Mouse (Mus musculus): ENCODE data around the gene Atp10a. TPM values are rescaled to one million over a fixed set of nuclear protein-coding genes. Genes with fewer than 3 reads are reported as not detected.

The Atp10a gene
- polyA plus RNA-seq, 1 experiment = 7.7 TPM

- H3K27ac ChIP-seq (ENCODE audit: insufficient read depth, low read length) = no peak overlapping the region
- no peak overlapping the region for H3K4me3 ChIP-seq (ENCODE audit: insufficient read depth, low read length)
- no peaks in the 10 kb centered on the region for H3K4me1 ChIP-seq (ENCODE audit: control insufficient read depth, insufficient read depth, low read length)
- TF ChIP-seq CTCF (IDR thresholded peaks at IDR 0.05; ENCODE audit: extremely low read depth, insufficient read depth, low read length) (no peak), POLR2A (IDR thresholded peaks at IDR 0.05; ENCODE audit: extremely low read depth, insufficient read depth, low read length) (no peak)
These were observed 102.4 kb downstream of the Atp10a start for GRCm38 (mm10) chr7:58758396-58758795.

GRCm38 (mm10) chr7:58759265-58759664 lies 103.3 kb downstream of the Atp10a start:
- no peak for TF ChIP-seq POLR2A (IDR thresholded peaks at IDR 0.05; ENCODE audit: extremely low read depth, insufficient read depth, low read length)
- no peak for TF ChIP-seq CTCF (IDR thresholded peaks at IDR 0.05; ENCODE audit: extremely low read depth, insufficient read depth, low read length)
- Histone ChIP-seq H3K27ac (ENCODE audit: insufficient read depth, low read length) (no peak overlapping the region), H3K4me3 (ENCODE audit: insufficient read depth, low read length) (no peak overlapping the region), H3K4me1 (ENCODE audit: control insufficient read depth, insufficient read depth, low read length) (no peaks in the 10 kb centered on the region)

DNA sequence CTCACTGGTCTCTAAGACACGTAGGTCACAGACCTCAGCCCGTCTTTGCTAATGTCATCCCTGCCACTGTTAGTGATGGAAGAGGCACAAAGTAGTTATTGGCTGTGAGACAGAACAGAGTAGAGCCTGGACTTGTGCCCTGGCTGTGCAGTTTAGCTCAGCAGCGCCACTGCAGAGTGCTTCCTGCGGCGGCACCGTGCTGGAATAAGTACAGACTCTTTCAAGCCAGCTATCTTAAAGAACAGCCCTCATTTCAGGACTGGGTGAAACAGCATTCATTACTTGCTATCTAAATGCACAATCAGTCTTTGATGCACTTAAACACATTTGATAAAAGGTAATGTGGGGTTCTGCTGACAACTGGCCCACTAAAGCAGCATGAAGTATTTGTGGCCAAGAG lies 111.3 kb downstream of the Atp10a start:
- H3K4me1 ChIP-seq (ENCODE audit: control insufficient read depth, insufficient read depth, low read length) = no peaks in the 10 kb centered on the region
- TF ChIP-seq POLR2A (IDR thresholded peaks at IDR 0.05; ENCODE audit: extremely low read depth, insufficient read depth, low read length) = no peak
- TF ChIP-seq CTCF (IDR thresholded peaks at IDR 0.05; ENCODE audit: extremely low read depth, insufficient read depth, low read length) = 0 out of 2 replicates have a peak, but pooled peaks have one; percentile 17
- H3K4me3 ChIP-seq (ENCODE audit: insufficient read depth, low read length) = no peak overlapping the region
- no peak overlapping the region for H3K27ac ChIP-seq (ENCODE audit: insufficient read depth, low read length)

DNA sequence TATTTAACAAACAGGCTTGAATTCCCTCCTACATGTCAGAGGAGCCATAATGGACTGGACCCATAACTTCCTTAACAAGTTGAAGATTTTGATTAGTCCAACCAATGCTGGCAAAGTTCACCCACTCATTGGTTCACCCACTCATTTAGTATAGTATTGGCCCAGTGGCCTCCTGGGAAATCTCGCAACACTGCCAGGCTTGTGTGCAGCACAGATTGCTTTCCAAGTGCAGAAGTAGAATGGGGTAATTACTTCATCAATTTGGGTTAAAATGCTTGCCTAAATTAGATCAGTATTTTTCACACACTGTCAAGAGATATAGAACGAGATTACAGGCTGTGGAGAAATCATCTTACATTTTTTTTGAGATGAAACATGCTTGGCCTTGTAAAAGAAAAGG lies 112.3 kb downstream of the Atp10a start:
- TF ChIP-seq CTCF (IDR thresholded peaks at IDR 0.05; ENCODE audit: extremely low read depth, insufficient read depth, low read length) (no peak), POLR2A (IDR thresholded peaks at IDR 0.05; ENCODE audit: extremely low read depth, insufficient read depth, low read length) (no peak)
- Histone ChIP-seq H3K4me3 (ENCODE audit: insufficient read depth, low read length) (no peak overlapping the region), H3K27ac (ENCODE audit: insufficient read depth, low read length) (no peak overlapping the region), H3K4me1 (ENCODE audit: control insufficient read depth, insufficient read depth, low read length) (no peaks in the 10 kb centered on the region)

GRCm38 (mm10) chr7:58770254-58770653 lies 114.3 kb downstream of the Atp10a start:
- TF ChIP-seq CTCF (IDR thresholded peaks at IDR 0.05; ENCODE audit: extremely low read depth, insufficient read depth, low read length) = peak; percentile 55
- no peak for TF ChIP-seq POLR2A (IDR thresholded peaks at IDR 0.05; ENCODE audit: extremely low read depth, insufficient read depth, low read length)
- no peaks in the 10 kb centered on the region for H3K4me1 ChIP-seq (ENCODE audit: control insufficient read depth, insufficient read depth, low read length)
- H3K4me3 ChIP-seq (ENCODE audit: insufficient read depth, low read length) = no peak overlapping the region
- no peak overlapping the region for H3K27ac ChIP-seq (ENCODE audit: insufficient read depth, low read length)

GRCm38 (mm10) chr7:58772048-58772690 lies 116.2 kb downstream of the Atp10a start:
- TF ChIP-seq CTCF (IDR thresholded peaks at IDR 0.05; ENCODE audit: extremely low read depth, insufficient read depth, low read length) (no peak), POLR2A (IDR thresholded peaks at IDR 0.05; ENCODE audit: extremely low read depth, insufficient read depth, low read length) (no peak)
- no peak overlapping the region for H3K4me3 ChIP-seq (ENCODE audit: insufficient read depth, low read length)
- H3K4me1 ChIP-seq (ENCODE audit: control insufficient read depth, insufficient read depth, low read length) = no peaks in the 10 kb centered on the region
- no peak overlapping the region for H3K27ac ChIP-seq (ENCODE audit: insufficient read depth, low read length)

DNA sequence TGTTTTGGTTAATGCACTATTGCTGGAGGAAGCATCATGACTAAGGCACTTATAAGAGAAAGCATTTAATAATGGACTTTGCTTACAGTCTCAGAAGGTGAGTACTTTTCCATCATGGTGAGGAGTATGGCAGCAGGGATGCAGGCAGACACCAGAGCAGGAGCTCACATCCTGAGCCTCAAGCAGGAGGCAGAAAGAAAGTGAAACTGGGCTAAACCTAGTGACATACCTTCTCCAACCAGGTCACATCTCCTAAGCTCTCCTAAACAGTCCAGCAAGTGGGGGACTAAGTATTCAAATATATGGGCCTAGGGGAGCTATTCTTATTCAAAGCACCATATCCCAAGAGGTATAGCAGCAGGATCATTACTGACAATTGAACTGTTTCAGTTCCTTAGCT lies 123.2 kb downstream of the Atp10a start:
- H3K4me1 ChIP-seq (ENCODE audit: control insufficient read depth, insufficient read depth, low read length) = peaks cover 1% of the 10 kb centered on the region; the same call in 1 of the 2 replicates
- H3K4me3 ChIP-seq (ENCODE audit: insufficient read depth, low read length) = no peak overlapping the region
- TF ChIP-seq CTCF (IDR thresholded peaks at IDR 0.05; ENCODE audit: extremely low read depth, insufficient read depth, low read length) = no peak
- TF ChIP-seq POLR2A (IDR thresholded peaks at IDR 0.05; ENCODE audit: extremely low read depth, insufficient read depth, low read length) = no peak
- H3K27ac ChIP-seq (ENCODE audit: insufficient read depth, low read length) = no peak overlapping the region

- no peak for TF ChIP-seq CTCF (IDR thresholded peaks at IDR 0.05; ENCODE audit: extremely low read depth, insufficient read depth, low read length)
- TF ChIP-seq POLR2A (IDR thresholded peaks at IDR 0.05; ENCODE audit: extremely low read depth, insufficient read depth, low read length) = no peak
- Histone ChIP-seq H3K4me1 (ENCODE audit: control insufficient read depth, insufficient read depth, low read length) (peaks cover 8% of the 10 kb centered on the region; the same call in 1 of the 2 replicates), H3K27ac (ENCODE audit: insufficient read depth, low read length) (no peak overlapping the region), H3K4me3 (ENCODE audit: insufficient read depth, low read length) (no peak overlapping the region)
These were observed 131.0 kb downstream of the Atp10a start for GRCm38 (mm10) chr7:58786986-58787385.

DNA sequence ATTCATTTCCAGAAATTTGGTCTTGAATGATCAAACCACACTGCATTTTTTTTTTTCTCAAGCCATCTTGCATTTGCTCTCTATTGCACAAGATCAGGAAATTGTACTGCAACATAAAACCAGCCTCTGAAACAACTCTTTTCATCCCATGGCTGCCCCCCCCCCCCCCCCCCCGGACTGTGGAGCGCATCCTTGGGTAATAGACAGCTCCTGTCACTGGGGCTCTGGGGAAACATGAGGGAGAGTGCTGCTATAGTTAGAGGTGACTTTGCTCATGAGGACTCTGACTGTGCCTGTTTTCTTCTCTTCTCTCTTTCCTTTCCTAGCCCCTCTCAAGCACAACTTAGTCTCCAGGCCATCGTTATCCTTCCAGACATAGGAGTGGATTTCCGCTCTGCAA lies 131.6 kb downstream of the Atp10a start:
- Histone ChIP-seq H3K27ac (ENCODE audit: insufficient read depth, low read length) (no peak overlapping the region), H3K4me1 (ENCODE audit: control insufficient read depth, insufficient read depth, low read length) (peaks cover 8% of the 10 kb centered on the region; the same call in 1 of the 2 replicates), H3K4me3 (ENCODE audit: insufficient read depth, low read length) (no peak overlapping the region)
- TF ChIP-seq POLR2A (IDR thresholded peaks at IDR 0.05; ENCODE audit: extremely low read depth, insufficient read depth, low read length) (no peak), CTCF (IDR thresholded peaks at IDR 0.05; ENCODE audit: extremely low read depth, insufficient read depth, low read length) (no peak)
